Mouse (Mus musculus) embryonic facial prominence, embryonic 15.5 days (tissue): Measurements from ENCODE around the gene Lypd4. TPM values are rescaled to one million over a fixed set of nuclear protein-coding genes. Genes with fewer than 3 reads are reported as not detected.
A peak's percentile ranks its signal among the peaks of the same experiment; 100 is the strongest.

Experiments used
- ATAC-seq: fragments of 200-750 bp; cut with Nextera tagmentation; 2 replicates; pipeline ENCODE4 v1.8.0; 2017; ENCODE audit warnings: low read depth, moderate TSS enrichment; ENCODE audit not compliant: insufficient number of reproducible peaks, low FRiP score, low TSS enrichment
- H3K27ac ChIP-seq: fragments of 300-500 bp; sonication (generic); replicated peaks from 2 replicates; pipeline ENCODE4 v1.5.1; 2015; ENCODE audit warnings: mild to moderate bottlenecking, inconsistent platforms
- H3K27me3 ChIP-seq: fragments of 300-500 bp; sonication (generic); 2 replicates; pipeline ENCODE4 v1.6.1; 2015; ENCODE audit warnings: inconsistent platforms
- H3K36me3 ChIP-seq: fragments of 300-500 bp; sonication (generic); 2 replicates; pipeline ENCODE4 v1.6.1; 2015; ENCODE audit warnings: mild to moderate bottlenecking, inconsistent platforms
- H3K4me1 ChIP-seq: fragments of 300-500 bp; sonication (generic); 2 replicates; pipeline ENCODE4 v1.6.1; 2015; ENCODE audit warnings: inconsistent platforms
- H3K4me2 ChIP-seq: fragments of 300-500 bp; sonication (generic); replicated peaks from 2 replicates; pipeline ENCODE4 v1.6.1; 2015; ENCODE audit warnings: mild to moderate bottlenecking, inconsistent platforms
- H3K4me3 ChIP-seq: fragments of 300-500 bp; sonication (generic); replicated peaks from 2 replicates; pipeline ENCODE4 v1.5.1; 2015; ENCODE audit warnings: mild to moderate bottlenecking, inconsistent platforms
- H3K9ac ChIP-seq: fragments of 300-500 bp; sonication (generic); 2 replicates; pipeline ENCODE4 v1.6.1; 2015; ENCODE audit warnings: inconsistent platforms
- H3K9me3 ChIP-seq: fragments of 300-500 bp; sonication (generic); replicated peaks from 2 replicates; pipeline ENCODE4 v1.6.1; 2016; ENCODE audit warnings: inconsistent platforms
- WGBS: fragments of 180-500 bp; shearing (Covaris S2); methylation state at CpG from one replicate; pipeline ENCODE4 v1.1.7; 2015; 5-methylcytosine and 5-hydroxymethylcytosine counted together
- polyA plus RNA-seq: library from polyadenylated mRNA; unstranded; fragments of >200 nt; fragmentation: Nextera tagmentation; extraction: Ambion mirVana; gene quantifications from 2 replicates; pipeline ENCODE4 v1.2.1, GENCODE M21; 2015

Lypd4 gene
- polyA plus RNA-seq, 1 experiment from 2014 or later, result not detected

DNA sequence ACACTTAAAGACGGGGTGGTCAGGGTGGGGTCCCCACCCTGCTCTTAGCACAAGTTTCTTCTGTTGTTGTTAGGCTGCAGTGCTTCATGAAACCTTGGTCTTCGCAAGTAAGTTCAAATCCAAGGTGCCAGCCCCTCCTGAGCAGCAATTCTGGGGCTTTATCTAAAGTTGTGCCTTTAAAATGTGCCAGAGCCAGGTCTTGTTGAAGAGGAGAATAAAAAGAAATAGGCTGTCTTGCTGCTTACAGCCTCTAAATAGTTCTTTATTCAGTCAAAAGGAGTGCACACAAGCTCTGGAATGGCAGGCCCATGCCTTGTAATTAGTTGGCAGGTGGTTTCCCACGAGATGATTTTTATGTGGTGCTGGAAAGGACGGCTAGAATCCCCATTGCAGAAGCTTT, 17.4 kb upstream of the Lypd4 start:
- Histone ChIP-seq H3K4me1 (peaks cover 28% of the 10 kb centered on the region), H3K27me3 (no peaks in the 10 kb centered on the region), H3K9me3 (no peaks in the 10 kb centered on the region), H3K9ac (peak overlapping the region; percentile 100; the same call in 1 of the 2 replicates), H3K4me3 (no peak overlapping the region; the same call in 1 of the 2 replicates), H3K36me3 (peaks cover 57% of the 10 kb centered on the region), H3K4me2 (0 out of 2 replicates have a peak overlapping the region, but pooled peaks have one; percentile 79), H3K27ac (peak overlapping the region; percentile 12; the same call in 1 of the 2 replicates)
- no peak for ATAC-seq
- WGBS, result 66% methylated on average over 4 of the region's 4 CpGs

DNA sequence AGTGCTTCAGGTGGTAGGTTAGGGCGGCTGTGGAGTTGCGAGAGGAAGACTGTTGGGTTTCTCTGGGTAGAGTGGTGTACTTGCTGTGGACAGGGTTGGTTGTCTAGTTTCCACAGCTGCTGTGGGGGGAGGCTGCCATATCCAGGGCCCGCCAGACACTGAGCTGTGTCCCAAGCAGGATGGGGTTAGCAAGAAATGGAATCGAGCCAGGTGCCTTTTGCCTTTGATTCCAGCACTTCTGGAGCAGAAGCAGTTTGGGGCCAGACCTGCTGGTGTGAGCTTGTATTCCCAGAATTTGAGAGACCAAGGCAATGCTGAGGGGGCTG, 16.5 kb upstream of the Lypd4 start:
- Histone ChIP-seq H3K27ac (peak overlapping the region; percentile 58), H3K4me3 (peak overlapping the region; percentile 99), H3K4me2 (peak overlapping the region; percentile 79), H3K4me1 (peaks cover 28% of the 10 kb centered on the region), H3K27me3 (no peaks in the 10 kb centered on the region), H3K9me3 (no peaks in the 10 kb centered on the region), H3K36me3 (peaks cover 57% of the 10 kb centered on the region), H3K9ac (peak overlapping the region; percentile 100)
- no peak for ATAC-seq
- WGBS, result 50% methylated on average over 4 of the region's 4 CpGs

- Histone ChIP-seq H3K36me3 (peaks cover 51% of the 10 kb centered on the region), H3K4me1 (peaks cover 28% of the 10 kb centered on the region)
- 27% methylated on average over 12 of the region's 12 CpGs for WGBS
Measured at GRCm38 (mm10) chr7:24885468-24886307, 15.9 kb upstream of the Lypd4 start.

GRCm38 (mm10) chr7:24884693-24885291, 15.1 kb upstream of the Lypd4 start:
- under 1% methylated on average over 47 of the region's 47 CpGs for WGBS
- Histone ChIP-seq H3K9me3 (no peaks in the 10 kb centered on the region), H3K27me3 (no peaks in the 10 kb centered on the region), H3K9ac (peak overlapping the region; percentile 100), H3K4me2 (peak overlapping the region; percentile 79), H3K36me3 (peaks cover 42% of the 10 kb centered on the region), H3K4me1 (peaks cover 28% of the 10 kb centered on the region), H3K4me3 (peak overlapping the region; percentile 99), H3K27ac (peak overlapping the region; percentile 94)
- no peak for ATAC-seq

More at GRCm38 (mm10) chr7:24885468-24886307, 15.9 kb upstream of the Lypd4 start:
- no peaks in the 10 kb centered on the region for H3K27me3 ChIP-seq
- H3K9ac ChIP-seq, result peak overlapping the region; percentile 100
- ATAC-seq, result no peak
- peak overlapping the region; percentile 58 for H3K27ac ChIP-seq
- H3K4me2 ChIP-seq, result peak overlapping the region; percentile 79
- no peaks in the 10 kb centered on the region for H3K9me3 ChIP-seq
- H3K4me3 ChIP-seq, result peak overlapping the region; percentile 99

DNA sequence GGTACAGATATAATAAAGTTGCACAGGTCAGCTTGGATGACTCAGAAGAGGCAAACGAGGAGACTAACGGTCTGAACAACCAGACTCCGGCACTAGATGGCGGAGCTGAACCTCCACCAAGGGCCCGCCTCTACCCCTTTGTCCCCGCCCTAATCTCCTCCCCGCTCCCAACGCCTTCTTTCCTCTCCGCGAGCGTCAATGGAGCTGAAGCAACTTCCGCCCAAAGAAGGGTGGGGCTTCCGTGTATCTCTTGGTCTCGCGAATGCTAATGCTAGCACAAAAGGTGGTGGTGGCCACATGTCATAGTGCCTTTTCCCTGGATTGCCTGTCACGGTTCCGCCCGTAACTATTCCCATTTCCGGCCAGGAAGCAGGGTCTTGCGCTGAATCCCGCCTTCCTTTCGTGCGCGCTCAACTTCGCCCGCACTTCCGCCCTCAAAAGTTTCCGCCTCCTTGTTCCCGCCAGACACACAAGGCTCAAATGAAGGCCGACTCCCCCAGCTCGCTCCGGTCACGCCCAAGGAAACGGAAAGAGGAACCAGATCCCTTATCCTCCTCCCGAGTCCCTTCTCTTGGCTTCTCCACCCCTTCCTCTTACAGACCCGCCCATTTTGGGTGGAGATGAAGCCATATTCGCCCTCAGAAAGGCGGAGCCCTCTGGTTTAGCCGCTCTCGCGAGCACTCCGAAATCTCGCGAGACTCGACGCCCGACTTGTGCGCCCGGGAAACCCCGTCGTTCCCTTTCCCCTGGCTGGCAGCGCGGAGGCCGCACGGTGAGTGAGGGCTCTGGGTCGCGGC, 14.4 kb upstream of the Lypd4 start, which contains the start of gene Rps19:
Rps19 (plus strand) TSS at position 476 of the 797 bp plus-strand sequence.
- H3K4me3 ChIP-seq, result peak within 1 kb of the TSS; percentile 99
- peak within 1 kb of the TSS; percentile 79 for H3K4me2 ChIP-seq
- ATAC-seq, result peak; percentile 95
- peak within 1 kb of the TSS; percentile 94 for H3K27ac ChIP-seq
- under 1% methylated on average over 57 of the region's 57 CpGs for WGBS
- no peaks in the 10 kb centered on the region for H3K9me3 ChIP-seq
- peaks cover 35% of the 10 kb centered on the region for H3K36me3 ChIP-seq
- H3K4me1 ChIP-seq, result peaks cover 28% of the 10 kb centered on the region
- H3K9ac ChIP-seq, result peak within 1 kb of the TSS; percentile 100
- no peaks in the 10 kb centered on the region for H3K27me3 ChIP-seq

DNA sequence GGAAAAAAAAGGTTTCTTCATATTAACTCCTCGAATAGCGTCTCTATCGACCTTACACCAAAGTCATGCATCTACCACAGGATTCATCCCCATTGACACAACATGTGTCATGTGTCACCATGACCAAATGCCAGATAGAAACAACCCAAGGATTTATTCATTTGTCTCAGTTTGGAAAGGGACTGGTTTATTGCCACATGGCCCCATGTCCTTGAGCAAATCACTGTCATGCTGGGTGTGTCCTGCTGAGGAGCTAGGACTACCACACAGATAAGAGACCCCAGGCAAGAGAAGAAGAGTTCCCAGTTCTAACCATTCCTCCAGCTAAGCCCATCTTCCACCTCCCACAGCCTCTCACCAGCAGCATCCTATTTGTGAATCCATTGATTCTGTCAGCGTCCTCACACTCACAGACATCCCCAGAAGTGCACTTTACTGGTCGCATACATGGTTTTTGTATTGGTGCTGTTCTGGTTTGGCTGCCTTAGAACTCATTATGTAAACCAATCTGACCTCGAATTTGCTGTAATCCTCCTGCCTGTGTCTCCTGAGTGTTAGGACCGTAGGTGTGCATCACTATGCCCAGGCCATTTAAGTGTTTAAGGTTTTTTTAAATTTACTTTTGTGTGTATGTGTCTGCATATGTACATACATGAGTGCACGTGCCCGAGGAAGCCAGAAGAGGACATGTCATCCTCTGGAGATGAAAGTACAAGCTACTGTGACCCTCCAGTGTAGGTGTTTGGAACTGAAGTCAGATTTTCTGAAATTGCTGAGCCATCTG, 12.9 kb upstream of the Lypd4 start:
- no peak for ATAC-seq
- Histone ChIP-seq H3K9me3 (no peaks in the 10 kb centered on the region), H3K36me3 (peaks cover 20% of the 10 kb centered on the region), H3K4me1 (peaks cover 24% of the 10 kb centered on the region), H3K9ac (no peak overlapping the region), H3K27ac (no peak overlapping the region), H3K4me3 (no peak overlapping the region), H3K4me2 (no peak overlapping the region), H3K27me3 (no peaks in the 10 kb centered on the region)
- 88% methylated on average over 9 of the region's 9 CpGs for WGBS

- no peak overlapping the region for H3K4me2 ChIP-seq
- 37% methylated on average over 2 of the region's 2 CpGs for WGBS
- no peaks in the 10 kb centered on the region for H3K4me1 ChIP-seq
- no peak overlapping the region for H3K9ac ChIP-seq
- H3K4me3 ChIP-seq, result no peak overlapping the region
- no peak overlapping the region for H3K27ac ChIP-seq
- H3K9me3 ChIP-seq, result no peaks in the 10 kb centered on the region
- no peaks in the 10 kb centered on the region for H3K27me3 ChIP-seq
- H3K36me3 ChIP-seq, result no peaks in the 10 kb centered on the region
- ATAC-seq, result no peak
Measured at GRCm38 (mm10) chr7:24879620-24880019, 9.9 kb upstream of the Lypd4 start.

DNA sequence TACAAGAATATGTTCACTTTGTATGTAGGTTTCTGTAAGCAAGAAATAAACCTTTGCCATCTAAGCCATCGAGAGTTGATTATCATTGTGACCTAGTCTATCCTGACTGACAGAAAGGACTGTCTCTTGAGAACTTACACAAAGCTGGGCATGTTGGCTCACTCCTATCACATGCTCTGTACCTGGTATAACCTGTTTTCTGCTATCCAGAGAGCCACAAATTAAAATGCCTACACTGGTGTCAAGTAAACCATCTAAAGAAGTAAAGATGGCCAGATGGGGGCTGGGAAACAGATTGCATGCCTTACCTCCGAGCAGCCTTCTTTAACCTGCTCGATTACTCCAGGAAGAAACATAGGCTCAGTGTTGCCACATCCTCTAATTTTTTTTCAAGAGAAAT, 7.8 kb upstream of the Lypd4 start:
- 28% methylated on average over 3 of the region's 3 CpGs for WGBS
- no peaks in the 10 kb centered on the region for H3K4me1 ChIP-seq
- no peak overlapping the region for H3K4me2 ChIP-seq
- H3K27ac ChIP-seq, result peak overlapping the region; percentile 77; the same call in 1 of the 2 replicates
- no peak overlapping the region for H3K9ac ChIP-seq
- H3K4me3 ChIP-seq, result no peak overlapping the region
- no peaks in the 10 kb centered on the region for H3K9me3 ChIP-seq
- no peaks in the 10 kb centered on the region for H3K27me3 ChIP-seq
- ATAC-seq, result no peak
- no peaks in the 10 kb centered on the region for H3K36me3 ChIP-seq

DNA sequence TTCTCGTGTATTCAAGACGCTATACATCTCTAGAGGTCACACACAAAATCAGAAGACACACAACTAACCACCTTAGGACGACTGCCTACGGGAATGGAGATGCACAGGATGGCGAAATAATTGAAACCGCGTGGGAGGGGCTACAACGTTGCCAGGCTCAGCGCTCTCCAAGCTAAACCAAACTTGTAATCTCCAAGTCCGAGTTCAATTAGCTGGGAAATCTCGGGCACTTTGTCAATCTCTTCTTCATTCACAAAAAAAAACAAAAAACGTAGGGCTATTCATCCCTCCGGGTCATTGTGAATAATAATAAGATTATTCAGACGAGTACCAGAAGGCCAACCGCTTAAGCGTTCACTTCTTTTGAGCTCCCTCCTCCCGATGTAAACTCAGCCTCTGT, 661 bp downstream of the Lypd4 start:
- ATAC-seq, result no peak
- no peak overlapping the region for H3K4me2 ChIP-seq
- 65% methylated on average over 17 of the region's 17 CpGs for WGBS
- H3K4me3 ChIP-seq, result no peak overlapping the region
- no peaks in the 10 kb centered on the region for H3K4me1 ChIP-seq
- no peak overlapping the region for H3K9ac ChIP-seq
- H3K27me3 ChIP-seq, result no peaks in the 10 kb centered on the region
- no peak overlapping the region for H3K27ac ChIP-seq
- no peaks in the 10 kb centered on the region for H3K9me3 ChIP-seq
- no peaks in the 10 kb centered on the region for H3K36me3 ChIP-seq

DNA sequence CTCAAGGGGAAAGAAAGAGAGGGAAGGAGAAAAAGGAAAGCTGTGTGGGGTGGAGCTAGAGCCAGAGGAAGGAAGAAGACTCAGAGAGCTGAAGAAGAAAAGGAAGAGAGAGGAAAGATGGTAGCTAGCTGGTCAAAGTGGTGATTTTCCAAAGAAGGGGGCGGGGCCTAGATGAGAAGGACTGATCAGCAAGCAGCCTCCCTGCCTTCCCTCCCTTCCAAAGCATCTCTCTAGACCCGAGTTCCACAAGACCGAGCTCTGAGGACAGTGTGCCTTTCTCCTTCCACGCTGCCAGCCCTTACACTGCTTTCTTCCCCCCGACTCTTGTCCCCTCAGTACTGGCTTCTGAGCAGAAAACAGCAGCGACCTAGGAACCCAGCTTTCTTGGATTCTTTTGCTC, 5.6 kb downstream of the Lypd4 start:
- H3K9me3 ChIP-seq, result no peaks in the 10 kb centered on the region
- no peaks in the 10 kb centered on the region for H3K4me1 ChIP-seq
- no peak overlapping the region for H3K9ac ChIP-seq
- H3K36me3 ChIP-seq, result no peaks in the 10 kb centered on the region
- H3K27ac ChIP-seq, result no peak overlapping the region
- H3K4me3 ChIP-seq, result no peak overlapping the region
- no peaks in the 10 kb centered on the region for H3K27me3 ChIP-seq
- H3K4me2 ChIP-seq, result no peak overlapping the region
- WGBS, result 28% methylated on average over 6 of the region's 6 CpGs
- no peak for ATAC-seq
